Mouse (Mus musculus): ENCODE data around the gene Ctsa.

- TF ChIP-seq CTCF (IDR thresholded peaks at IDR 0.05; ENCODE audit: borderline replicate concordance, insufficient read depth, low read length) (no peak), POLR2A (IDR thresholded peaks at IDR 0.05; ENCODE audit: low read depth, low read length) (no peak)
Observed at GRCm38 (mm10) chr2:164856309-164857100, 23.8 kb downstream of the Ctsa start.
